Mouse (Mus musculus): ENCODE measurements around the gene Cdc42ep3.

DNA sequence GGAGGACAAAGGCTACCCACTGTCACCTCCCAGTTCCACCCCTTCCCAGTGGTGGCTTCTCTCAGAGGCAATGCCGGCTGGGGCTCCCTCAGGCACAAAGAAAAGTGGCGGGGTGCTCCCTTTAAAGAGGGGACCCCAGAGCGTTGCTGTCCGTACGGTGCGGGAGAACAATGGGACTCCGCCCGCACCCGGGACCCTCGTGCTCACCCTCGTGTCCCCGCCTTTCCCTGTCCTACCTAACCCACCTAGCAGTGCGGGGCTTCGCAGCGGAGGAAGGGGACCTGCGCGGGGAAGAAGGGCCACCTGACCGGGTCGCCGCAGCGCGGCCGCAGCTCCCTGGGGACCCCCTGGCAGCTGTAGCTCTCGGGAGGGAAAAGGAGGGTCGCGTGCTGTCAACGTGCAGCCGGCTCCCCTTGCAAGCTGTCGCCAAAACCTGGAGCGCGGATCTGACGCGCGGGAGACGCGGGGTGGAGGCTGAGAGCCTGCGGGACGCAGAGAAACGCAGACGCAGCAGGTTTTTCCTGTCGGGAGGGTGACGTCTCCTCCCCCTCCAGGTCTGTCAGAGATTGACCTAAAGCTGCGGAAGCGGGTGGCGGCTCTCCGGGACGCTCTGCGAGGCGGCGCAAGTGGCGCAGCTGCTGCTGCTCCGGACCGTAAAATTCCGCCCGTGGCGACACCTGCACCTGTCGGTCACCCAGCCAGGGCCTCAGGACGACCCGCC lies 540 bp upstream of the Cdc42ep3 start:
- TF ChIP-seq CTCF (IDR thresholded peaks at IDR 0.05; ENCODE audit: borderline replicate concordance, insufficient read depth, low read depth, low read length) (no peak), POLR2A (IDR thresholded peaks at IDR 0.05; ENCODE audit: borderline replicate concordance, insufficient read depth, low read length) (peak; percentile 46)
